Mouse (Mus musculus) MEL (cell line): ENCODE data around the gene Tuba4a. TPM values are rescaled to one million over a fixed set of nuclear protein-coding genes. Genes with fewer than 3 reads are reported as not detected.

Experiments used
- DNase-seq: peaks from one replicate; pipeline ENCODE4 v3.0.0; 2011; ENCODE audit warnings: low read depth, low spot score
- H3K27ac ChIP-seq: 2 replicates; pipeline ENCODE4 v1.5.1; 2012; ENCODE audit warnings: low read depth, mild to moderate bottlenecking, control low read depth, low read length, moderate library complexity; ENCODE audit not compliant: control insufficient read depth
- H3K27me3 ChIP-seq, 2 experiments: fragments of 150-350 bp in 1 of 2; sonication (generic) in 1 of 2; 2 replicates each; pipeline ENCODE4 v1.6.1; 2012; ENCODE audit warnings: low read length in 2 of 2, mild to moderate bottlenecking in 2 of 2, improper control_type of control experiment in 1 of 2, moderate library complexity in 1 of 2; ENCODE audit not compliant: insufficient read depth in 2 of 2, control insufficient read depth in 1 of 2
- H3K36me3 ChIP-seq, 2 experiments: 2 replicates each; pipeline ENCODE4 v1.6.1; 2012 to 2014; ENCODE audit warnings: low read length in 2 of 2, improper control_type of control experiment in 1 of 2, inconsistent platforms in 1 of 2, mild to moderate bottlenecking in 1 of 2; ENCODE audit not compliant: insufficient read depth in 2 of 2, control insufficient read depth in 1 of 2
- H3K4me1 ChIP-seq, 2 experiments: fragments of 150-350 bp in 1 of 2; sonication (generic) in 1 of 2; 2 replicates each; pipeline ENCODE4 v1.6.1; 2012; ENCODE audit warnings: low read length in 2 of 2, improper control_type of control experiment in 1 of 2, mild to moderate bottlenecking in 1 of 2; ENCODE audit not compliant: insufficient read depth in 2 of 2, control insufficient read depth in 1 of 2
- H3K4me3 ChIP-seq, 2 experiments: fragments of 150-350 bp in 1 of 2; sonication (generic) in 1 of 2; 2 replicates each; pipeline ENCODE4 v1.5.1; 2012; ENCODE audit warnings: low read depth in 2 of 2, low read length in 2 of 2, mild to moderate bottlenecking in 2 of 2, moderate library complexity in 2 of 2, control low read depth in 1 of 2, improper control_type of control experiment in 1 of 2; ENCODE audit not compliant: control insufficient read depth in 1 of 2, insufficient read depth in 1 of 2
- H3K79me2 ChIP-seq: 2 replicates; pipeline ENCODE4 v1.6.1; 2012; ENCODE audit warnings: mild to moderate bottlenecking, low read length, moderate library complexity; ENCODE audit not compliant: control insufficient read depth, poor library complexity, insufficient read depth
- H3K9ac ChIP-seq: 2 replicates; pipeline ENCODE4 v1.6.1; 2012; ENCODE audit warnings: low read depth, mild to moderate bottlenecking, control low read depth, low read length, moderate library complexity; ENCODE audit not compliant: control insufficient read depth, poor library complexity, severe bottlenecking
- H3K9me3 ChIP-seq: fragments of 150-350 bp; sonication (generic); replicated peaks from 2 replicates; pipeline ENCODE4 v1.6.1; 2012; ENCODE audit warnings: mild to moderate bottlenecking, low read length, improper control_type of control experiment, moderate library complexity; ENCODE audit not compliant: insufficient read depth
- CHD1 ChIP-seq: IDR thresholded peaks from 2 replicates; pipeline ENCODE4 v1.6.1; 2012; ENCODE audit warnings: low read depth, mild to moderate bottlenecking, inconsistent platforms, low read length, improper control_type of control experiment
- CHD2 ChIP-seq: IDR thresholded peaks from 2 replicates; pipeline ENCODE4 v1.6.1; 2011; ENCODE audit warnings: low read length, improper control_type of control experiment
- CTCF ChIP-seq, 3 experiments: IDR thresholded peaks in 2 of 3; conservative IDR thresholded peaks in 1 of 3; 2 replicates each; pipeline ENCODE4 v1.5.1; 2011 to 2012; ENCODE audit warnings: low read length in 3 of 3, low read depth in 2 of 3, mild to moderate bottlenecking in 2 of 3, improper control_type of control experiment in 1 of 3, inconsistent platforms in 1 of 3, mixed read lengths in 1 of 3, moderate library complexity in 1 of 3; ENCODE audit not compliant: control insufficient read depth in 1 of 3, insufficient read depth in 1 of 3, poor library complexity in 1 of 3, severe bottlenecking in 1 of 3
- E2F4 ChIP-seq: IDR thresholded peaks from 2 replicates; pipeline ENCODE4 v1.6.1; 2011; ENCODE audit warnings: low read depth, low read length, improper control_type of control experiment, borderline replicate concordance
- EP300 ChIP-seq, 2 experiments: IDR thresholded peaks; 2 replicates each; pipeline ENCODE4 v1.6.1; 2011; ENCODE audit warnings: improper control_type of control experiment in 2 of 2, low read length in 2 of 2, low read depth in 1 of 2, mild to moderate bottlenecking in 1 of 2
- ETS1 ChIP-seq: IDR thresholded peaks from 2 replicates; pipeline ENCODE4 v1.6.1; 2012; ENCODE audit warnings: low read depth, mild to moderate bottlenecking, inconsistent platforms, low read length, improper control_type of control experiment, moderate library complexity
- GABPA ChIP-seq: IDR thresholded peaks from 2 replicates; pipeline ENCODE4 v1.6.1; 2012; ENCODE audit warnings: low read depth, mild to moderate bottlenecking, inconsistent platforms, low read length, improper control_type of control experiment, moderate library complexity
- GATA1 ChIP-seq: IDR thresholded peaks from 2 replicates; pipeline ENCODE4 v1.6.1; 2011; ENCODE audit warnings: low read depth, low read length, improper control_type of control experiment
- JUND ChIP-seq: IDR thresholded peaks from 2 replicates; pipeline ENCODE4 v1.6.1; 2011; ENCODE audit warnings: low read depth, mild to moderate bottlenecking, improper control_type of control experiment, low read length
- KAT2A ChIP-seq: conservative IDR thresholded peaks from 2 replicates; pipeline ENCODE4 v1.6.1; 2012; ENCODE audit warnings: low read depth, low read length, improper control_type of control experiment, inconsistent platforms
- MXI1 ChIP-seq: IDR thresholded peaks from 2 replicates; pipeline ENCODE4 v1.6.1; 2011; ENCODE audit warnings: mild to moderate bottlenecking, low read depth, low read length, improper control_type of control experiment
- MYB ChIP-seq: IDR thresholded peaks from 2 replicates; pipeline ENCODE4 v1.6.1; 2011; ENCODE audit warnings: mild to moderate bottlenecking, low read depth, low read length, improper control_type of control experiment
- POLR2A ChIP-seq, 2 experiments: IDR thresholded peaks; 2 replicates each; pipeline ENCODE4 v1.6.1; 2011 to 2012; ENCODE audit warnings: low read length in 2 of 2, mild to moderate bottlenecking in 2 of 2, control low read depth in 1 of 2, improper control_type of control experiment in 1 of 2, low read depth in 1 of 2, moderate library complexity in 1 of 2; ENCODE audit not compliant: control insufficient read depth in 1 of 2, insufficient read depth in 1 of 2, poor library complexity in 1 of 2
- POLR2AphosphoS5 ChIP-seq: IDR thresholded peaks from 2 replicates; pipeline ENCODE4 v1.6.1; 2012; ENCODE audit warnings: low read depth, borderline replicate concordance, mild to moderate bottlenecking, inconsistent platforms, low read length, moderate library complexity, mixed read lengths
- RAD21 ChIP-seq: IDR thresholded peaks from 2 replicates; pipeline ENCODE4 v1.6.1; 2011; ENCODE audit warnings: mild to moderate bottlenecking, low read depth, low read length, improper control_type of control experiment
- RCOR1 ChIP-seq: IDR thresholded peaks from 2 replicates; pipeline ENCODE4 v1.6.1; 2012; ENCODE audit warnings: low read depth, mild to moderate bottlenecking, inconsistent platforms, low read length, improper control_type of control experiment
- SIN3A ChIP-seq: IDR thresholded peaks from 2 replicates; pipeline ENCODE4 v1.6.1; 2012; ENCODE audit warnings: low read length, improper control_type of control experiment, inconsistent platforms
- TAL1 ChIP-seq: IDR thresholded peaks from 2 replicates; pipeline ENCODE4 v1.6.1; 2012; ENCODE audit warnings: mild to moderate bottlenecking, inconsistent platforms, low read length, moderate library complexity, mixed read lengths
- TBP ChIP-seq: IDR thresholded peaks from 2 replicates; pipeline ENCODE4 v1.8.0; 2011; ENCODE audit warnings: low read depth, low read length, improper control_type of control experiment
- TCF12 ChIP-seq: IDR thresholded peaks from 2 replicates; pipeline ENCODE4 v1.6.1; 2014; ENCODE audit warnings: low read depth, mild to moderate bottlenecking, inconsistent platforms, low read length, improper control_type of control experiment, moderate library complexity
- UBTF ChIP-seq: IDR thresholded peaks from 2 replicates; pipeline ENCODE4 v1.6.1; 2012; ENCODE audit warnings: low read depth, mild to moderate bottlenecking, inconsistent platforms, low read length, improper control_type of control experiment, moderate library complexity, borderline replicate concordance; ENCODE audit not compliant: insufficient read depth
- USF1 ChIP-seq: IDR thresholded peaks from 2 replicates; pipeline ENCODE4 v1.6.1; 2014; ENCODE audit warnings: low read depth, mild to moderate bottlenecking, inconsistent platforms, low read length, improper control_type of control experiment, moderate library complexity
- USF2 ChIP-seq, 2 experiments: IDR thresholded peaks; 2 replicates each; pipeline ENCODE4 v1.6.1; 2011 to 2012; ENCODE audit warnings: improper control_type of control experiment in 2 of 2, low read length in 2 of 2, borderline replicate concordance in 1 of 2, inconsistent platforms in 1 of 2, low read depth in 1 of 2, mild to moderate bottlenecking in 1 of 2; ENCODE audit not compliant: insufficient read depth in 1 of 2
- ZNF384 ChIP-seq: IDR thresholded peaks from 2 replicates; pipeline ENCODE4 v1.6.1; 2012; ENCODE audit warnings: low read depth, mild to moderate bottlenecking, inconsistent platforms, low read length, improper control_type of control experiment
- polyA plus RNA-seq, 2 experiments: library from polyadenylated mRNA; stranded (reverse) in 1 of 2; unstranded in 1 of 2; fragments of >175 nt in 1 of 2; fragments of >200 nt in 1 of 2; gene quantifications; 2 replicates each; pipeline versions ENCODE4 v1.2.1 to v1.2.4; 2012; ENCODE audit warnings: low replicate concordance in 2 of 2, low read depth in 1 of 2; ENCODE audit not compliant: insufficient read length in 2 of 2, insufficient read depth in 1 of 2, missing spikeins in 1 of 2
- total RNA-seq: library from RNA; depleted of rRNA; stranded (reverse); fragments of 300-350 nt; gene quantifications from 2 replicates; pipeline ENCODE4 v1.2.3, GENCODE M21; 2012

Tuba4a gene
- total and polyA plus RNA-seq, 3 experiments: 385 to 439 TPM; not detected in 1

DNA sequence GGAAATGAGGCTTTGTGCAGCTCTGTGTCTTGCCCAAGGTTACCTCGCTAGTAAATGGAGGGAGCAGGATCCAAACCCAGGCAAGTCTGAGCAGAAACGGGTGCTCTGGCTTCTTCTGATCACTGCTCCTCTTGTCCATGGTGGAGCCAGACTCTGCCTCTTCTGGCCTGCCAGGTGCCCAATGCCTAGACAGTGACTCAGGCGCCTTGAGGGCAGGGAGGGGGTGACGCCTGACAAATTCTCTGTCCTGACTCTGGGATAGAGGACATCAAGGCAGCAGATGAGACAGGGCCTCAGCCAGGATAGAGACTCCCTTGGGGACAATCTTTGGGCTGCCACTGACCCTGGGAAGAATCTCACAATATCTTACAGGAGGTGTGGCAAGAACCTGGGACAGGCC is 11.6 kb upstream of the Tuba4a start:
- no peak overlapping the region for H3K27ac ChIP-seq
- no peak overlapping the region for H3K9ac ChIP-seq
- no peak overlapping the region for H3K4me3 ChIP-seq
- no peaks in the 10 kb centered on the region for H3K9me3 ChIP-seq
- TF ChIP-seq E2F4 (no peak), RAD21 (no peak), TAL1 (no peak), CHD2 (no peak), CTCF (IDR thresholded peaks at IDR 0.05 in 2 of 3, conservative IDR thresholded peaks at IDR 0.05 in 1 of 3; ENCODE audit: control insufficient read depth in 1 of 3, insufficient read depth in 1 of 3, low read depth in 2 of 3, low read length in 3 of 3, poor library complexity in 1 of 3, severe bottlenecking in 1 of 3) (no peak), USF1 (no peak), EP300 (IDR thresholded peaks at IDR 0.05; ENCODE audit: low read depth in 1 of 2, low read length in 2 of 2) (no peak), MXI1 (no peak)
- peaks cover 0 to 46% of the 10 kb centered on the region in 2 experiments; a peak in 2 of 4 replicates for H3K36me3 ChIP-seq
- H3K4me1 ChIP-seq: peaks cover 25 to 51% of the 10 kb centered on the region in 2 experiments
- H3K27me3 ChIP-seq: no peaks in the 10 kb centered on the region
- H3K79me2 ChIP-seq: no peaks in the 10 kb centered on the region; the same call in 1 of the 2 replicates
- DNase-seq: no peak

- Histone ChIP-seq H3K4me1 (peaks cover 28 to 55% of the 10 kb centered on the region in 2 experiments), H3K36me3 (peaks cover 0 to 47% of the 10 kb centered on the region in 2 experiments; a peak in 2 of 4 replicates), H3K9me3 (no peaks in the 10 kb centered on the region), H3K27ac (no peak overlapping the region), H3K9ac (no peak overlapping the region), H3K79me2 (no peaks in the 10 kb centered on the region), H3K4me3 (no peak overlapping the region), H3K27me3 (no peaks in the 10 kb centered on the region)
- TF ChIP-seq GATA1 (peak; percentile 86), JUND (no peak), UBTF (no peak), USF2 (IDR thresholded peaks at IDR 0.05; ENCODE audit: borderline replicate concordance in 1 of 2, insufficient read depth in 1 of 2, low read depth in 1 of 2, low read length in 2 of 2) (no peak), MYB (no peak), ZNF384 (no peak), TCF12 (0 out of 2 replicates have a peak, but pooled peaks have one; percentile 18), KAT2A (no peak), EP300 (IDR thresholded peaks at IDR 0.05; ENCODE audit: low read depth in 1 of 2, low read length in 2 of 2) (peak; percentile 19 to 75; a peak in 2 of 4 replicates), GABPA (no peak), RCOR1 (peak; percentile 47; the same call in 1 of the 2 replicates), POLR2A (IDR thresholded peaks at IDR 0.05; ENCODE audit: control insufficient read depth in 1 of 2, insufficient read depth in 1 of 2, low read depth in 1 of 2, low read length in 2 of 2, poor library complexity in 1 of 2) (no peak), ETS1 (peak; percentile 53), SIN3A (0 out of 2 replicates have a peak, but pooled peaks have one; percentile 27), POLR2AphosphoS5 (no peak), TBP (no peak), CHD1 (no peak)
- peak; percentile 75 for DNase-seq
Measured at GRCm38 (mm10) chr1:75230335-75230994, 10.8 kb upstream of the Tuba4a start.
